Mouse (Mus musculus) CH12.LX (cell line): ENCODE results near the gene Fgfr2. TPM values are rescaled to one million over a fixed set of nuclear protein-coding genes. Genes with fewer than 3 reads are reported as not detected.

Source experiments
- DNase-seq: peaks from one replicate; pipeline ENCODE4 v3.0.0-alpha.2; 2013; ENCODE audit errors: extremely low read depth
- H3K27ac ChIP-seq: 2 replicates; pipeline ENCODE4 v1.5.1; 2012; ENCODE audit warnings: low read depth, mild to moderate bottlenecking, control low read depth, moderate library complexity; ENCODE audit not compliant: insufficient read depth
- H3K27me3 ChIP-seq: replicated peaks from 2 replicates; pipeline ENCODE3; 2012; ENCODE audit warnings: inconsistent platforms
- H3K36me3 ChIP-seq, 2 experiments: replicated peaks in 1 of 2; 2 replicates each; pipeline versions ENCODE3 to v1.6.1; 2012; ENCODE audit warnings: inconsistent platforms in 1 of 2, low read length in 1 of 2, mild to moderate bottlenecking in 1 of 2, mixed read lengths in 1 of 2, moderate library complexity in 1 of 2; ENCODE audit not compliant: control insufficient read depth in 1 of 2, insufficient read depth in 1 of 2
- H3K4me1 ChIP-seq, 2 experiments: 2 replicates each; pipeline ENCODE4 v1.6.1; 2012; ENCODE audit warnings: inconsistent platforms in 1 of 2, moderate library complexity in 1 of 2; ENCODE audit not compliant: insufficient read depth in 2 of 2, control insufficient read depth in 1 of 2
- H3K4me2 ChIP-seq: 2 replicates; pipeline ENCODE4 v1.6.1; 2012; ENCODE audit warnings: low read depth, mild to moderate bottlenecking, control low read depth; ENCODE audit not compliant: poor library complexity, insufficient read depth, severe bottlenecking
- H3K4me3 ChIP-seq, 3 experiments: fragments of 150-350 bp in 1 of 3; sonication (generic) in 1 of 3; replicated peaks in 1 of 3; 2 replicates each; pipeline versions ENCODE3 to v1.5.1; 2011 to 2012; ENCODE audit warnings: low read depth in 2 of 3, low read length in 2 of 3, mild to moderate bottlenecking in 2 of 3, moderate library complexity in 2 of 3, control low read depth in 1 of 3, improper control_type of control experiment in 1 of 3, inconsistent platforms in 1 of 3, mixed read lengths in 1 of 3; ENCODE audit not compliant: poor library complexity in 1 of 3
- H3K79me2 ChIP-seq: replicated peaks from 2 replicates; pipeline ENCODE4 v1.6.1; 2012; ENCODE audit warnings: mild to moderate bottlenecking, moderate library complexity; ENCODE audit not compliant: control insufficient read depth, poor library complexity, insufficient read depth, severe bottlenecking; ENCODE audit errors: extremely low read depth
- H3K9ac ChIP-seq: 2 replicates; pipeline ENCODE4 v1.6.1; 2012; ENCODE audit warnings: low read depth, mild to moderate bottlenecking, control low read depth, moderate library complexity; ENCODE audit not compliant: insufficient read depth
- H3K9me3 ChIP-seq: replicated peaks from 2 replicates; pipeline ENCODE3; 2012; ENCODE audit warnings: low read length, inconsistent platforms, mixed read lengths
- BHLHE40 ChIP-seq: IDR thresholded peaks from 2 replicates; pipeline ENCODE4 v1.6.1; 2011; ENCODE audit warnings: mild to moderate bottlenecking, low read depth, low read length, improper control_type of control experiment
- CHD1 ChIP-seq: IDR thresholded peaks from 2 replicates; pipeline ENCODE4 v1.6.1; 2012; ENCODE audit warnings: low read depth, low read length, improper control_type of control experiment, inconsistent platforms
- CTCF ChIP-seq, 2 experiments: IDR thresholded peaks in 1 of 2; conservative IDR thresholded peaks in 1 of 2; 2 replicates each; pipeline ENCODE4 v1.5.1; 2011 to 2012; ENCODE audit warnings: low read depth in 2 of 2, low read length in 2 of 2, improper control_type of control experiment in 1 of 2, inconsistent platforms in 1 of 2, mild to moderate bottlenecking in 1 of 2, moderate library complexity in 1 of 2
- ELF1 ChIP-seq: IDR thresholded peaks from 2 replicates; pipeline ENCODE4 v1.6.1; 2014; ENCODE audit warnings: low read depth, mild to moderate bottlenecking, inconsistent platforms, low read length, improper control_type of control experiment
- EP300 ChIP-seq: IDR thresholded peaks from 2 replicates; pipeline ENCODE4 v1.6.1; 2011; ENCODE audit warnings: low read length, improper control_type of control experiment
- ETS1 ChIP-seq: conservative IDR thresholded peaks from 2 replicates; pipeline ENCODE4 v1.6.1; 2012; ENCODE audit warnings: low read depth, mild to moderate bottlenecking, inconsistent platforms, low read length, improper control_type of control experiment, moderate library complexity
- GABPA ChIP-seq: IDR thresholded peaks from 2 replicates; pipeline ENCODE4 v1.6.1; 2012; ENCODE audit warnings: low read depth, low read length, improper control_type of control experiment, inconsistent platforms; ENCODE audit not compliant: insufficient replicate concordance
- HCFC1 ChIP-seq: IDR thresholded peaks from 2 replicates; pipeline ENCODE4 v1.6.1; 2012; ENCODE audit warnings: low read depth, mild to moderate bottlenecking, inconsistent platforms, low read length, improper control_type of control experiment
- IRF4 ChIP-seq: IDR thresholded peaks from 2 replicates; pipeline ENCODE4 v1.6.1; 2014; ENCODE audit warnings: low read depth, mild to moderate bottlenecking, inconsistent platforms, low read length, improper control_type of control experiment
- JUND ChIP-seq: conservative IDR thresholded peaks from 2 replicates; pipeline ENCODE4 v1.6.1; 2011; ENCODE audit warnings: low read depth, low read length, improper control_type of control experiment
- KAT2A ChIP-seq: IDR thresholded peaks from 2 replicates; pipeline ENCODE4 v1.6.1; 2012; ENCODE audit warnings: low read length, improper control_type of control experiment, inconsistent platforms; ENCODE audit not compliant: insufficient replicate concordance
- MAX ChIP-seq: IDR thresholded peaks from 2 replicates; pipeline ENCODE4 v1.6.1; 2011; ENCODE audit warnings: low read length, improper control_type of control experiment
- MEF2A ChIP-seq: IDR thresholded peaks from 2 replicates; pipeline ENCODE4 v1.6.1; 2014; ENCODE audit warnings: low read depth, mild to moderate bottlenecking, inconsistent platforms, low read length, improper control_type of control experiment, borderline replicate concordance
- MXI1 ChIP-seq: IDR thresholded peaks from 2 replicates; pipeline ENCODE4 v1.6.1; 2011; ENCODE audit warnings: mild to moderate bottlenecking, low read depth, low read length, improper control_type of control experiment
- MYC ChIP-seq: IDR thresholded peaks from 2 replicates; pipeline ENCODE4 v1.6.1; 2011; ENCODE audit warnings: low read depth, mild to moderate bottlenecking, improper control_type of control experiment, low read length
- NELFE ChIP-seq: IDR thresholded peaks from 2 replicates; pipeline ENCODE4 v1.6.1; 2011; ENCODE audit warnings: low read depth, low read length, improper control_type of control experiment
- NRF1 ChIP-seq: IDR thresholded peaks from 2 replicates; pipeline ENCODE4 v1.6.1; 2014; ENCODE audit warnings: low read depth, mild to moderate bottlenecking, inconsistent platforms, low read length, improper control_type of control experiment, moderate library complexity
- PAX5 ChIP-seq: IDR thresholded peaks from 2 replicates; pipeline ENCODE4 v1.6.1; 2012; ENCODE audit warnings: low read length, inconsistent platforms, mixed read lengths
- POLR2A ChIP-seq: IDR thresholded peaks from 2 replicates; pipeline ENCODE4 v1.6.1; 2011; ENCODE audit warnings: low read depth, mild to moderate bottlenecking, improper control_type of control experiment, low read length
- POLR2AphosphoS2 ChIP-seq: IDR thresholded peaks from 2 replicates; pipeline ENCODE4 v1.6.1; 2011; ENCODE audit warnings: low read depth, low read length, improper control_type of control experiment
- RAD21 ChIP-seq: IDR thresholded peaks from 2 replicates; pipeline ENCODE4 v1.6.1; 2011; ENCODE audit warnings: low read depth, mild to moderate bottlenecking, low read length, improper control_type of control experiment, moderate library complexity
- SIN3A ChIP-seq: IDR thresholded peaks from 2 replicates; pipeline ENCODE4 v1.6.1; 2012; ENCODE audit warnings: low read length, improper control_type of control experiment, inconsistent platforms
- SMC3 ChIP-seq: IDR thresholded peaks from 2 replicates; pipeline ENCODE4 v1.6.1; 2011; ENCODE audit warnings: low read depth, low read length, improper control_type of control experiment
- TCF12 ChIP-seq: IDR thresholded peaks from 2 replicates; pipeline ENCODE4 v1.6.1; 2014; ENCODE audit warnings: low read depth, mild to moderate bottlenecking, inconsistent platforms, low read length, improper control_type of control experiment
- UBTF ChIP-seq: IDR thresholded peaks from 2 replicates; pipeline ENCODE4 v1.6.1; 2012; ENCODE audit warnings: low read depth, mild to moderate bottlenecking, inconsistent platforms, low read length, improper control_type of control experiment, moderate library complexity
- ZC3H11A ChIP-seq: IDR thresholded peaks from 2 replicates; pipeline ENCODE4 v1.6.1; 2012; ENCODE audit warnings: low read depth, mild to moderate bottlenecking, inconsistent platforms, low read length, improper control_type of control experiment
- ZKSCAN1 ChIP-seq: IDR thresholded peaks from 2 replicates; pipeline ENCODE4 v1.6.1; 2012; ENCODE audit warnings: low read depth, inconsistent platforms, low read length, improper control_type of control experiment, borderline replicate concordance
- ZMIZ1 ChIP-seq: IDR thresholded peaks from 2 replicates; pipeline ENCODE4 v1.6.1; 2012; ENCODE audit warnings: low read depth, mild to moderate bottlenecking, inconsistent platforms, low read length, improper control_type of control experiment
- dilution Hi-C: fragments of 300-500 bp; cut with MboI; formaldehyde crosslinking; loops from 2 replicates; pipeline ENCODE4 v1.14.3; 2020; ENCODE audit warnings: low sequenced_read_pairs; ENCODE audit not compliant: extremely low pct_unique_long_range_greater_than_20kb, extremely low pct_ligation_motif_present
- in situ Hi-C: fragments of 300-500 bp; cut with MboI; formaldehyde crosslinking; loops from 3 replicates; pipeline ENCODE4 v1.14.3; 2019; ENCODE audit warnings: low sequenced_read_pairs, low pct_ligation_motif_present, low pct_unique_long_range_greater_than_20kb, mixed read lengths
- polyA plus RNA-seq: library from polyadenylated mRNA; unstranded; fragments of >175 nt; gene quantifications from 2 replicates; pipeline ENCODE4 v1.2.1, GENCODE M21; 2012; ENCODE audit warnings: low read depth; ENCODE audit not compliant: insufficient read length
- total RNA-seq, 2 experiments: library from RNA; depleted of rRNA; stranded (reverse); fragments of 300-350 nt in 1 of 2; fragments of >200 nt in 1 of 2; gene quantifications; 2 replicates each; pipeline ENCODE4 v1.2.3; 2012 to 2014

Fgfr2 gene
- total and polyA plus RNA-seq, 3 experiments = not detected

DNA sequence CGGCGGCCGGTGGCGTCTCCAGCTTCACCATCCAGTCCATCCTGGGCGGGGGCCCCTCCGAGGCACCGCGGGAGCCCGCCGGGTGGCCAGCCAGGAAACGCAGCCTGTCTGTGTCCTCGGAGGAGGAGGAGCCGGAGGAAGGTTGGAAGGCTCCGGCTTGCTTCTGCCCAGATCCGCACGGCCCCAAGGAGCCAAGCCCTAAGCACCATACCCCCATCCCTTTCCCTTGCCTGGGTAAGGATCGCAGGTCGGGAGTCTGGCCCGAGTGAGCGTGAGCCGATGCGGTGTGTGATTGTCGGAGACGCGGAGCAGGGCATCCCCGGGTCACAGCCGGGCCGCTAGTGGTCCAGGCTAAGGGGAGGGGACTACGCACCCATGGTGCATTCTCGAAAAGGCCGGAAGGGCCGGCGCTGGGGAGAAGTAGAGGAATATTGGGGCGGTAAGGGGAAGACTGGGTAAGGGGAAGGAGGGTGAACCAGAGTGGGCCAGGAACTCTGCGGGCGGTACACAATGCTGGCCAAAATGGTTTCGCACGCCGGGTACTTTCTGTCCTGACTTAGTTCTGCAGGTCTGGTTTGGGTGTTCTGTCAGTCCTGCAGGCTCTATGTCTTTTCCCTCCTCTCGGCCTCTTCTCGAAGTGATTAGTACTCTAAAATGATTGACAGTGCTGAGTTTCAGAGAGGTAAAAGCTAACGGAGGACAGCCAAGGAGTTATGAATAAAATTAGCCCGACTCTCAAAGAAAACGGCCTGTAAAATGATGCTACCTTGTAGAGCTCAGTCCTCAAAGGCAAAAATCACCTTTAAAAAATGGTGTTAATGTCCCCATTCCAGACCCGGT lies 1568.6 kb downstream of the Fgfr2 start:
- Histone ChIP-seq H3K4me3 (peak overlapping the region; percentile 67 to 80 (median 70)), H3K36me3 (peaks cover 2 to 5% of the 10 kb centered on the region in 2 experiments), H3K4me2 (peak overlapping the region; percentile 54), H3K27ac (peak overlapping the region; percentile 30; the same call in 1 of the 2 replicates), H3K27me3 (peaks cover 51% of the 10 kb centered on the region), H3K9ac (peak overlapping the region; percentile 75), H3K79me2 (no peaks in the 10 kb centered on the region), H3K9me3 (no peaks in the 10 kb centered on the region), H3K4me1 (peaks cover 6 to 20% of the 10 kb centered on the region in 2 experiments)
- in situ Hi-C loops = no loop called here
- DNase-seq = peak; percentile 23
- dilution Hi-C loops = no loop called here
- TF ChIP-seq UBTF (peak; percentile 94), SIN3A (0 out of 2 replicates have a peak, but pooled peaks have one; percentile 50), MAX (no peak), IRF4 (0 out of 2 replicates have a peak, but pooled peaks have one; percentile 7), EP300 (no peak), GABPA (no peak), MXI1 (peak; percentile 16; the same call in 1 of the 2 replicates), BHLHE40 (no peak), SMC3 (no peak), HCFC1 (peak; percentile 27; the same call in 1 of the 2 replicates), ZKSCAN1 (no peak), POLR2A (no peak), ZC3H11A (no peak), MEF2A (no peak), NRF1 (no peak), KAT2A (no peak), JUND (no peak), NELFE (peak; percentile 37; the same call in 1 of the 2 replicates), PAX5 (no peak), CHD1 (0 out of 2 replicates have a peak, but pooled peaks have one; percentile 48), TCF12 (peak; percentile 48; the same call in 1 of the 2 replicates), ELF1 (peak; percentile 57), ZMIZ1 (no peak), RAD21 (no peak), POLR2AphosphoS2 (no peak), MYC (no peak), CTCF (conservative IDR thresholded peaks at IDR 0.05 in 1 of 2, IDR thresholded peaks at IDR 0.05 in 1 of 2; ENCODE audit: low read depth in 2 of 2, low read length in 2 of 2) (no peak), ETS1 (no peak)
